Mouse (Mus musculus) embryonic facial prominence, embryonic 13.5 days (tissue): ENCODE data around the gene Ggt6. TPM values are rescaled to one million over a fixed set of nuclear protein-coding genes. Genes with fewer than 3 reads are reported as not detected.

Experiments
- ATAC-seq: fragments of 200-750 bp; cut with Nextera tagmentation; 2 replicates; pipeline ENCODE4 v1.8.0; 2017; ENCODE audit warnings: low read depth; ENCODE audit not compliant: insufficient number of reproducible peaks, insufficient read depth, low FRiP score, low TSS enrichment
- H3K27ac ChIP-seq: fragments of 300-500 bp; sonication (generic); 2 replicates; pipeline ENCODE4 v1.5.1; 2015; ENCODE audit warnings: moderate library complexity, mild to moderate bottlenecking, inconsistent platforms
- H3K27me3 ChIP-seq: fragments of 300-500 bp; sonication (generic); 2 replicates; pipeline ENCODE4 v1.6.1; 2015; ENCODE audit warnings: mild to moderate bottlenecking, inconsistent platforms
- H3K36me3 ChIP-seq: fragments of 300-500 bp; sonication (generic); 2 replicates; pipeline ENCODE4 v1.6.1; 2015; ENCODE audit warnings: mild to moderate bottlenecking, inconsistent platforms
- H3K4me1 ChIP-seq: fragments of 300-500 bp; sonication (generic); 2 replicates; pipeline ENCODE4 v1.6.1; 2015; ENCODE audit warnings: inconsistent platforms
- H3K4me2 ChIP-seq: fragments of 300-500 bp; sonication (generic); 2 replicates; pipeline ENCODE4 v1.6.1; 2015; ENCODE audit warnings: moderate library complexity, mild to moderate bottlenecking, inconsistent platforms
- H3K4me3 ChIP-seq: fragments of 300-500 bp; sonication (generic); 2 replicates; pipeline ENCODE4 v1.5.1; 2015; ENCODE audit warnings: mild to moderate bottlenecking, inconsistent platforms
- H3K9ac ChIP-seq: fragments of 300-500 bp; sonication (generic); 2 replicates; pipeline ENCODE4 v1.6.1; 2015; ENCODE audit warnings: mild to moderate bottlenecking, inconsistent platforms
- H3K9me3 ChIP-seq: fragments of 300-500 bp; sonication (generic); 2 replicates; pipeline ENCODE4 v1.6.1; 2016; ENCODE audit warnings: inconsistent platforms
- WGBS: fragments of 180-500 bp; shearing (Covaris S2); methylation state at CpG from one replicate; pipeline ENCODE4 v1.1.7; 2015; ENCODE audit warnings: mixed read lengths; 5-methylcytosine and 5-hydroxymethylcytosine counted together
- polyA plus RNA-seq: library from polyadenylated mRNA; unstranded; fragments of >200 nt; fragmentation: Nextera tagmentation; extraction: Ambion mirVana; gene quantifications from 2 replicates; pipeline ENCODE4 v1.2.1, GENCODE M21; 2015

Gene Ggt6
- polyA plus RNA-seq, 1 experiment from 2014 or later = 1.3 TPM

DNA sequence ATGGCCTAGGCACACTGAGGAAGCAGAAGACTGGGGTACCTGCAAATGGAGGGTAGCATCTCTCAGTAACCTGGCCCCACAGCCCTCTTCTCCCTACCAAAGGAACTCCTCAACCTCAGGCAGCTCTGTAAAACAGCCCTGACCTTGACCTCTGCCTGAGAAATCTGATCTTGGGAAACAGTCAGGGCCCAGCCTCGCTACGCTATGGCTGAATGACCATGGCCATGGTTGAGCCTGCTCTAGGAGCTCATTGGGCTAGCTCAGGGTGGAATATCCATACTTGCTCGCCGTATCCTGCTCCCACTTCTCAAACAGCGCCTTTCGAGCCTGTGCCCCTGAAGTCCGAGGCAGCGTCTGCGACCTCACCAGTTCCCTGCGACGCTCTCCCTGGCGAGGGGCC lies 34.3 kb upstream of the Ggt6 start:
- WGBS = 73% methylated on average over 12 of the region's 12 CpGs
- Histone ChIP-seq H3K27me3 (no peaks in the 10 kb centered on the region; the same call in 1 of the 2 replicates), H3K27ac (peak overlapping the region; percentile 39; the same call in 1 of the 2 replicates), H3K4me1 (peaks cover 37% of the 10 kb centered on the region), H3K36me3 (0 out of 2 replicates have a peak, but pooled peaks cover 3% of the 10 kb centered on the region), H3K9me3 (no peaks in the 10 kb centered on the region), H3K4me3 (no peak overlapping the region), H3K9ac (no peak overlapping the region), H3K4me2 (no peak overlapping the region)
- no peak for ATAC-seq

DNA sequence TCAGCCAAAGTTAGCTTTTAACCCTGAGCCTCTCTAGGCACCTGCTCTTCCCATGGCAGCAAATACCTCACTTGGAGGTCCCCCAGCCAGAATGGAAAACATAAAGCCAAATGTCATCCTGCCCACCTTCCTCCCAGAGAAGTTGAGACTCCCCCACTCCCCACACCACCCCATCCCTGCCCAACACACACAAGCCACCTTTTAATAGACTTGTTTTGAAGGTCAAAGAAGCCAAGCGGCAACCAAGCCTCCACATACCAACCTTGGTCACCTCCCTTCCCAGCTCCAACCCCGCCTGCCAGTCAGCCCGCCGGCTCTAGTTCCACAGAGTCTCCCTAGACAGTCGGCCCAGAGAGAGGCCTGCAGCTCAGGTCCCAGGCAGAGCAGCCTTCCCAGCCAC lies 33.3 kb upstream of the Ggt6 start:
- H3K9me3 ChIP-seq = no peaks in the 10 kb centered on the region
- no peak overlapping the region for H3K9ac ChIP-seq
- ATAC-seq = no peak
- H3K27ac ChIP-seq = 0 out of 2 replicates have a peak overlapping the region, but pooled peaks have one; percentile 39
- 57% methylated on average over 5 of the region's 5 CpGs for WGBS
- H3K27me3 ChIP-seq = no peaks in the 10 kb centered on the region; the same call in 1 of the 2 replicates
- H3K36me3 ChIP-seq = 0 out of 2 replicates have a peak, but pooled peaks cover 3% of the 10 kb centered on the region
- no peak overlapping the region for H3K4me2 ChIP-seq
- H3K4me3 ChIP-seq = no peak overlapping the region
- H3K4me1 ChIP-seq = peaks cover 34% of the 10 kb centered on the region

DNA sequence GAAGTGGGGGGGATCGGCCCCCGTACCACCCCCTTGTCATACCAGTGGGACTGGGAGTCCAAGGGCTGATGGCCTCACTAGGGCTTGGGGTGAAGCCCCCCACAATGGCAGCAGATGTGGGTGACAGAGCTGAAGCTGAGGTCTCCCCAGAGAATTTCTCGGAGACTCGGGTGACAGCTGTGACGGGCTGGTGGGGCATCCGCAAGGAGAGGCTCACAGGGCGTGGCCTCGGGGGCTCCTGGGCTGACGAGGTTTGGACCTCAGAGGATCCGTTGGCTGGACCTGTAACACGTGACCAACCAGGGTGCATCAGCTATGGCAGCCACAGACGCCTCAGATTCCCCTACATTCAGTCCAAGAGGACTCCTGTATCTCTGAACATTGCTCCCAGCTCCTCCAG lies 32.4 kb upstream of the Ggt6 start:
- Histone ChIP-seq H3K4me2 (no peak overlapping the region), H3K27ac (no peak overlapping the region), H3K36me3 (0 out of 2 replicates have a peak, but pooled peaks cover 3% of the 10 kb centered on the region), H3K4me1 (peaks cover 27% of the 10 kb centered on the region), H3K4me3 (no peak overlapping the region), H3K27me3 (peaks cover 3% of the 10 kb centered on the region), H3K9ac (no peak overlapping the region), H3K9me3 (no peaks in the 10 kb centered on the region)
- 83% methylated on average over 12 of the region's 12 CpGs for WGBS
- ATAC-seq = no peak

DNA sequence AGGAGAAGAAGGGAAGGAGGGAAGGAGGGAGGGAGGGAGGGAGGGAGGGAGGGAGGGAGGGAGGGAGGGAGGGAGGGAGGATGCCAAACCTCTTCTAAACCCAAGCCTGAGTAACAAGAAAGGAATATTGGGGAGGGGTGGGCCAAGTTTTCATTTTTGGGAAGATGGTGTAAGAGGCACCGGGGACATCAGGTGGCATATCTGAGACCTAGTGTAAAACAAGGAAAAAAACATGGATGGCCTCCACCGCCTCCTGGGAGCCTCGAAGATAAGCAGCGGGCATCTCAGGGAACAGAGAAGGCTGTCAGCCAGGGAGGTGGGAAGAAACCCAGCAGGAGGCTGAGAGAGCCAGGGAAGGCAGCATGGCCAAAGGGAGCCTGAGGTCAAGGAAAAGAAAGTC lies 29.8 kb upstream of the Ggt6 start:
- ATAC-seq = no peak
- Histone ChIP-seq H3K36me3 (0 out of 2 replicates have a peak, but pooled peaks cover 3% of the 10 kb centered on the region), H3K4me3 (no peak overlapping the region), H3K27me3 (peaks cover 28% of the 10 kb centered on the region), H3K9ac (no peak overlapping the region), H3K27ac (peak overlapping the region; percentile 17; the same call in 1 of the 2 replicates), H3K4me2 (no peak overlapping the region), H3K4me1 (peaks cover 31% of the 10 kb centered on the region), H3K9me3 (no peaks in the 10 kb centered on the region)
- WGBS = 56% methylated on average over 4 of the region's 4 CpGs

DNA sequence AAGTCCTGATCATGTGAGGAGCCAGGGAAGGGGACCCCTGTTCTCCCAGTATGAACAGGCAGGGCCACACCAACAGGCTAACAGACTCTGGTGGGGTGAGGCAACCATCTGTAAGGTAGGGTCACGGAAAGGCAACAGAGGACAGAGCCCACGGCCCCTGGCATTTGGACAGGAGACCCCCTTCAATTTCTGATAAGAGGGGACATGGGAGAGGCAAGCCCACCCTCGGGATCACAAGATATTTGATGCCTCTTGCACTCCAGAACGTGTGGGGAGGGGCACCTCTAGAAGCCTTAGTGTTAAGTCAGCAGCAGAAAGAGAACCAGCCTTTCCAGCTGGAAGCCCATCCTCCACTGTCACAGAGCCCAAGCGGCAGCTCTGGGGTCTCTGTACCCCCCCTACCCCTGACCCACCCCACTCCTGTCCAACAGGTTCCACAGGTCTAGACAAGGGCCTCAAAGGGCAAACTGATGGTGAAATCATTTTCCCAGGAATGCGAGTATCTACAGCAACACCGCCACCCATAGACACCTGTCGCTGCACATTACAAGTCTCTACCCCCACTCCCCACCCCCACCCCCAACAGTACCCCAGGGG lies 29.1 kb upstream of the Ggt6 start:
- Histone ChIP-seq H3K4me1 (peaks cover 34% of the 10 kb centered on the region), H3K4me2 (no peak overlapping the region; the same call in 1 of the 2 replicates), H3K9ac (no peak overlapping the region), H3K27ac (peak overlapping the region; percentile 17; the same call in 1 of the 2 replicates), H3K4me3 (no peak overlapping the region), H3K9me3 (no peaks in the 10 kb centered on the region), H3K36me3 (0 out of 2 replicates have a peak, but pooled peaks cover 3% of the 10 kb centered on the region), H3K27me3 (peaks cover 34% of the 10 kb centered on the region)
- ATAC-seq = no peak
- 46% methylated on average over 8 of the region's 8 CpGs for WGBS

DNA sequence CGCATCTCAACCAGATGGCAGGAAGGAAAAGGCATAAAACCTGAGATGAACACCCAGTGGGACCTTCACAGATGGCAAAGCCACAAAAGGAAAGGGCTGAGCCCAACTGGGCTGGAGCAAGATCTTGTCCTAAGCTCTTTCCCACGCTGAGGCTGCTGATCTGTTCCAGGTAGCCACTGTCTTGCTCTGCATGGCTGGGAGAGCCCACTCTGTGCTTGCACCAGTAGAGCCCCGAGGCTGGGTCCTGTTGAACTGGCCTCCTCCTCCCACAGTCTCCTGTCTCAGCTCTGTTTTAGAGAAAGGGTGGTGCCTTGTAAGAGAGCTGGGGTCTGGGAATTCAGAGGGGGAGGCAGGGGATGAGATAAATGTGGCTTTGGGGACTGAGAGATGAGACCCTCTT lies 28.2 kb upstream of the Ggt6 start:
- H3K4me2 ChIP-seq = peak overlapping the region; percentile 7; the same call in 1 of the 2 replicates
- H3K4me3 ChIP-seq = no peak overlapping the region
- no peak overlapping the region for H3K9ac ChIP-seq
- H3K27ac ChIP-seq = no peak overlapping the region
- peaks cover 41% of the 10 kb centered on the region for H3K27me3 ChIP-seq
- ATAC-seq = no peak
- H3K36me3 ChIP-seq = 0 out of 2 replicates have a peak, but pooled peaks cover 3% of the 10 kb centered on the region
- peaks cover 33% of the 10 kb centered on the region for H3K4me1 ChIP-seq
- WGBS = 20% methylated on average over 3 of the region's 3 CpGs
- H3K9me3 ChIP-seq = no peaks in the 10 kb centered on the region

DNA sequence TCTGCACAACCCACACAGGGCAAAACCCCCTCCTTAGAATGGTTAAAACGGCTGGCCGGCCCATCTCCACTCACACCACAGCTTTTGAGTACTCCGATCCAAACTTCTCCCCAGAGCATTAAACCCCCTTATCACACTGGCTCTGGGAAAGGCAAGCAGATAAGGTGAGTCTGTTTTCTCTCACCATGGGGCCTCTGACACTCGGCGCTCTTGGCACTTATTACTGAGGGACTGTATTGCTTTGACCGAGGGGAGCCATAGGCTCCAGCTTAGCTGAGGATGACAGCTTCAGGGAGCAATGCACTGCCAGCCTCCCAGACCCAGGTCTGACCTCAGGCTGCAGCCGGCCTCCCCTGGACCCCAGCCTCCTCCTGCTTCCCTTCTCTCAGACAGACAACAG lies 27.8 kb upstream of the Ggt6 start:
- no peaks in the 10 kb centered on the region for H3K9me3 ChIP-seq
- H3K27ac ChIP-seq = no peak overlapping the region
- peaks cover 42% of the 10 kb centered on the region for H3K27me3 ChIP-seq
- H3K9ac ChIP-seq = no peak overlapping the region
- H3K4me2 ChIP-seq = no peak overlapping the region
- no peak for ATAC-seq
- H3K4me3 ChIP-seq = no peak overlapping the region
- H3K36me3 ChIP-seq = 0 out of 2 replicates have a peak, but pooled peaks cover 3% of the 10 kb centered on the region
- H3K4me1 ChIP-seq = peaks cover 33% of the 10 kb centered on the region
- 26% methylated on average over 7 of the region's 7 CpGs for WGBS

DNA sequence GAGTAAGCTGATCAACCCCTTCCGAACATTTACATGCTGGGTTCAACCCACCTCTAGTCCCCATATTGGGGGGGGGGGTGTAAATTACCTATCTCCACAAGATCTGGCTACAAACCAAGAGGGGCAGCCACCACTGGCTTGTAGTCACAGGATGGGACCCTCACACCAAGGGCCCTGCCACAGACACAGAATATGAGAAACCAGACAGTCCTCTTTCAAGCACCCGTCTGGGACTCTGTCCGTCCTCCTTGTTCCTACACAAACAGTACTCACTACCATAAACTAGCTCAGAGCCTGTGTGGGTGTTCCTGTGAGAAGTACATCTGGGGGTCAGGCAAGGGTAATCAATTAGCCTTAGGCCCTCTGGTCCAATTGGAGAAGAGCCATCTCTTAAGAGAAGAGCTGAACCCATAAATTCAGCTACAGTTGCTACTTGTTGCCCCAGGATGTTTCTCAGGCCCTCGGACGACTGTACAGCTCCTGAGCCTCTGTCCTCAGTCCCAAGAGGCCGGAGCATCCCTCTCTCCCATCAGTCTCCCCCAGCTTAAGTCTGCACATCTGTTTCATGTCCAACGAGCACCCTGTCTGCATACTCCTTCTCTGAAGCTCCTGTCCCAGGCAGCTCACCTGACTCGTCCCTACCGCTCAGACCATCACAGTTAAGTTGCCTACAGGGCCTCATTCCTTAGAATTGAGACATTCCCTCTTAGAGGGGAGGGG lies 26.7 kb upstream of the Ggt6 start:
- WGBS = 50% methylated on average over 9 of the region's 9 CpGs
- Histone ChIP-seq H3K27ac (no peak overlapping the region), H3K4me3 (0 out of 2 replicates have a peak overlapping the region, but pooled peaks have one; percentile 9), H3K4me2 (peak overlapping the region; percentile 99), H3K4me1 (peaks cover 33% of the 10 kb centered on the region), H3K36me3 (0 out of 2 replicates have a peak, but pooled peaks cover under 1% of the 10 kb centered on the region), H3K9ac (no peak overlapping the region), H3K9me3 (no peaks in the 10 kb centered on the region), H3K27me3 (peaks cover 42% of the 10 kb centered on the region)
- ATAC-seq = no peak

DNA sequence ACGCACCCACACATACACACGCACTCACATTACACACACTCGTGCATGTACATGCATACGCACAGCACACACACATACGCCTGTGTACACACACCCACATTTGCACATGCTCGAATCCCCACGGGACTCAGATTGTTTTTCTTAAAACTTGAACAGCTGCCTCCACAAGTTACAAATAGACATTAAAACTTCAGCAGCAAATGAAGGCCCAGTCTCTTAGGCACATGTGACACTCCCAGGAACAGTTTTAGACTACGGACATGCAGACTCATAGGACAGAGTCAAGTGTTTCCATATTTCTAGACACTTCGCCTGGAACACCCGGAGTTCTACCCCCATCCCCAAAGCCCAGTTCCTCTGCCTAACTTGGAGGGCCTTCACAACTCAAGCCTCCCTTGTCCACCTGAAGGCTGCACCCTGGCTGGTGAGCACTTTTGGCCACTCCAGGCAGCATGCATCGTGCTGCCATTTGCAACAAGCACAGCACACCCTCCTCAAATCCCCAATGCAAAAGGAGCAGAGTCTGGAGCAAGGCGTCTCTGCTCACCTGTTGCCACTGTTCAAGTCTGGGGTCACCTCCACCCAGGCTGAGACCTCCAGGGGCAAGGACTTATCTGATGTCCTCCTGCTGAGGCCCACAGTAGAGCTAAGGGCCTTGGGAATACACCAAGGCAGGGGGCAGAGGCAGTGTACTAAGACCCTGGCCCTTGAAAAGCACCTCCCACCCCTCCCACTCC lies 25.5 kb upstream of the Ggt6 start:
- Histone ChIP-seq H3K4me1 (peaks cover 33% of the 10 kb centered on the region), H3K4me2 (peak overlapping the region; percentile 99), H3K27me3 (peaks cover 47% of the 10 kb centered on the region), H3K9ac (no peak overlapping the region), H3K27ac (no peak overlapping the region), H3K36me3 (no peaks in the 10 kb centered on the region), H3K9me3 (no peaks in the 10 kb centered on the region), H3K4me3 (peak overlapping the region; percentile 66; the same call in 1 of the 2 replicates)
- WGBS = 73% methylated on average over 12 of the region's 12 CpGs
- no peak for ATAC-seq

DNA sequence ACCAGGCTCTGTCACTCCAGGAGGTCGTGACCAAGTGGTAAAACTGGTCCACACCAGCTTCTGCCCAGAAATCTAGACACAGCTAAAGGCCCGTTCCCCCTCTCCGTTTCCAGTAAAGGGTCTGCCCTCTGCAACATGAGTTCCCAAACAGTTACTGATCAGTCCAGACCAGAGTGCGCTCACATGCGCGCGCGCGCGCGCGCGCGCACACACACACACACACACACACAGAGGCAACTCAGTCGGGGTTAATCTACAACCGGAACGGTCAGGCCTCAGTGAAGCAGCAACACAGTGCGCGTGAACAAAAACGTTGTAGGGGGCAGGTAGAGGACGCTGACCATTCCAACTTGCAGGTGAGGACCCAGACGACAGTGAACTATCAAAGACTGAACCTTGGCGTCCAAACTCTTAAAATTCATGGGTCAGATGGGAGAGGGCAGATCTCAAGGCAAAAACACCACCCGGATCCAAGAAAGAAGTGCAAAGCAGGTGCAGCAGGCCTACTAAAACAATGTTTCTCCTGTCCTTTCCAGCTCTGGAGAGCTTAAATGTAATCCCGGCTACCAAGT lies 24.7 kb upstream of the Ggt6 start:
- peak overlapping the region; percentile 66 for H3K4me3 ChIP-seq
- H3K27me3 ChIP-seq = peaks cover 47% of the 10 kb centered on the region
- no peaks in the 10 kb centered on the region for H3K9me3 ChIP-seq
- H3K9ac ChIP-seq = peak overlapping the region; percentile 73; the same call in 1 of the 2 replicates
- H3K4me2 ChIP-seq = peak overlapping the region; percentile 99
- H3K4me1 ChIP-seq = peaks cover 33% of the 10 kb centered on the region
- H3K27ac ChIP-seq = 0 out of 2 replicates have a peak overlapping the region, but pooled peaks have one; percentile 48
- WGBS = 2% methylated on average over 25 of the region's 25 CpGs
- H3K36me3 ChIP-seq = no peaks in the 10 kb centered on the region
- no peak for ATAC-seq
